Mouse (Mus musculus): ENCODE measurements at regions not wholly inside any gene's neighbourhood (a gene's known extent, or its start where the extent isn't known, plus 50 kb on each side); places are given as distances from the start of the nearest gene placed in this dataset.

GRCm38 (mm10) chr14:24875934-24876333 lies 389.0 kb downstream of the Rps24 start:
- WGBS, result 60% methylated on average over 6 of the region's 6 CpGs
- no peak for TF ChIP-seq CTCF (IDR thresholded peaks at IDR 0.05; ENCODE audit: extremely low read depth, insufficient read length, insufficient replicate concordance, low read depth, low read length)
- TF ChIP-seq POLR2A (IDR thresholded peaks at IDR 0.05; ENCODE audit: low read depth, low read length), result no peak
- H3K27ac ChIP-seq (ENCODE audit: insufficient read depth, low read depth, low read length), result no peak overlapping the region
- H3K36me3 ChIP-seq (ENCODE audit: control insufficient read depth, insufficient read depth, low read length), result no peaks in the 10 kb centered on the region
- no peaks in the 10 kb centered on the region for H3K4me1 ChIP-seq (ENCODE audit: control insufficient read depth, insufficient read depth, insufficient read length, low read length)
- H3K27me3 ChIP-seq (ENCODE audit: control insufficient read depth, insufficient read depth, low read length), result no peaks in the 10 kb centered on the region
- H3K4me3 ChIP-seq (ENCODE audit: low read depth, low read length), result no peak overlapping the region

DNA sequence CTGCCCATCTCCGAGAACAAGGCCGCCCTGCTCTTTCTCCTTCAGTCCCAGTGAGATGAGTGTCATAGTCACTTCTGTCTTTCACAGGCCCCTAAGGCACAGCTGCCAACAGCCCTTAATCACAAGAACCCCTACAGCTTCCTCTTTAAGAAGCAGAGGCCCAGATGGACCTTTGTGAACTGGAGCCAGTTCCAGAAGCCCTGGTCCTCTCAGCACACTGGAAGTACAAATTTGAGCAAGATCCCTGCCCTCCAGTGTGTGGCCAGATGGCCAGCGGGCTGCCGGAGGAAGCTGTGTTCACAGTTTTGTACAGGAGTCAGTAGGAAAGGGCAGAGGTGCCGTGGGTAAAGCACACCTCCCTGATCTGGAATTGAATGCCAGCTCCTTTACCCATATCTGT lies 389.6 kb downstream of the Rps24 start:
- H3K36me3 ChIP-seq (ENCODE audit: control insufficient read depth, insufficient read depth, low read length), result no peaks in the 10 kb centered on the region
- no peaks in the 10 kb centered on the region for H3K27me3 ChIP-seq (ENCODE audit: control insufficient read depth, insufficient read depth, low read length)
- no peaks in the 10 kb centered on the region for H3K4me1 ChIP-seq (ENCODE audit: control insufficient read depth, insufficient read depth, insufficient read length, low read length)
- H3K4me3 ChIP-seq (ENCODE audit: low read depth, low read length), result no peak overlapping the region
- no peak overlapping the region for H3K27ac ChIP-seq (ENCODE audit: insufficient read depth, low read depth, low read length)
- no peak for TF ChIP-seq POLR2A (IDR thresholded peaks at IDR 0.05; ENCODE audit: low read depth, low read length)
- no peak for TF ChIP-seq CTCF (IDR thresholded peaks at IDR 0.05; ENCODE audit: extremely low read depth, insufficient read length, insufficient replicate concordance, low read depth, low read length)
- 95% methylated on average over 5 of the region's 5 CpGs for WGBS

DNA sequence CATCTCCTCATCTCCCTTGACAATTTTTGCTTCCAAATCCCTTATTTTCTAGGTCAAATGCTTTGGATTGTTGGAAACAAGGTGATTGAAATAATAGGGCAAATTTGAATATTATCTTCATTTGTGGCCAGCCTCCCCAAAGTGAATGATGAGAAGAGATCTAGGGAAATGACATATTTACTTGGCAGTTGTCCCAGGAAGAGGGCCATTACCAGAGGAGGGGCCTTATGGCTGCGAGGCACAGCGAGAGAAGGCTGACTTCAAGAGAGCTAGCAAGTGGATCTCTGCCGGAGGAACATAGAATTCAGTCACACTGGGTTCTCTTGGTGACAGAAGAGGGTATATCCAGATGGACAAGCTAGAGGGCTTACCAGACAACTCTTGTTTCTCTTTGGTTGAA lies 390.9 kb downstream of the Rps24 start:
- no peak for TF ChIP-seq CTCF (IDR thresholded peaks at IDR 0.05; ENCODE audit: extremely low read depth, insufficient read length, insufficient replicate concordance, low read depth, low read length)
- no peak for TF ChIP-seq POLR2A (IDR thresholded peaks at IDR 0.05; ENCODE audit: low read depth, low read length)
- WGBS, result 34% methylated on average over 3 of the region's 3 CpGs
- Histone ChIP-seq H3K27me3 (ENCODE audit: control insufficient read depth, insufficient read depth, low read length) (no peaks in the 10 kb centered on the region), H3K27ac (ENCODE audit: insufficient read depth, low read depth, low read length) (no peak overlapping the region), H3K36me3 (ENCODE audit: control insufficient read depth, insufficient read depth, low read length) (no peaks in the 10 kb centered on the region), H3K4me3 (ENCODE audit: low read depth, low read length) (no peak overlapping the region), H3K4me1 (ENCODE audit: control insufficient read depth, insufficient read depth, insufficient read length, low read length) (no peaks in the 10 kb centered on the region)

- Histone ChIP-seq H3K27ac (ENCODE audit: insufficient read depth, low read depth, low read length) (no peak overlapping the region), H3K27me3 (ENCODE audit: control insufficient read depth, insufficient read depth, low read length) (no peaks in the 10 kb centered on the region), H3K36me3 (ENCODE audit: control insufficient read depth, insufficient read depth, low read length) (no peaks in the 10 kb centered on the region), H3K4me1 (ENCODE audit: control insufficient read depth, insufficient read depth, insufficient read length, low read length) (no peaks in the 10 kb centered on the region), H3K4me3 (ENCODE audit: low read depth, low read length) (no peak overlapping the region)
- 73% methylated on average over 1 of the region's 1 CpGs for WGBS
- TF ChIP-seq POLR2A (IDR thresholded peaks at IDR 0.05; ENCODE audit: low read depth, low read length), result no peak
- no peak for TF ChIP-seq CTCF (IDR thresholded peaks at IDR 0.05; ENCODE audit: extremely low read depth, insufficient read length, insufficient replicate concordance, low read depth, low read length)
Observed at GRCm38 (mm10) chr14:24886164-24886563, 399.2 kb downstream of the Rps24 start.

- Histone ChIP-seq H3K36me3 (ENCODE audit: control insufficient read depth, insufficient read depth, low read length) (no peaks in the 10 kb centered on the region), H3K4me3 (ENCODE audit: low read depth, low read length) (no peak overlapping the region), H3K27me3 (ENCODE audit: control insufficient read depth, insufficient read depth, low read length) (no peaks in the 10 kb centered on the region), H3K27ac (ENCODE audit: insufficient read depth, low read depth, low read length) (no peak overlapping the region), H3K4me1 (ENCODE audit: control insufficient read depth, insufficient read depth, insufficient read length, low read length) (no peaks in the 10 kb centered on the region)
- TF ChIP-seq CTCF (IDR thresholded peaks at IDR 0.05; ENCODE audit: extremely low read depth, insufficient read length, insufficient replicate concordance, low read depth, low read length), result no peak
- no peak for TF ChIP-seq POLR2A (IDR thresholded peaks at IDR 0.05; ENCODE audit: low read depth, low read length)
- WGBS, result 70% methylated on average over 8 of the region's 8 CpGs
Observed at GRCm38 (mm10) chr14:24886896-24887421, 400.0 kb downstream of the Rps24 start.

DNA sequence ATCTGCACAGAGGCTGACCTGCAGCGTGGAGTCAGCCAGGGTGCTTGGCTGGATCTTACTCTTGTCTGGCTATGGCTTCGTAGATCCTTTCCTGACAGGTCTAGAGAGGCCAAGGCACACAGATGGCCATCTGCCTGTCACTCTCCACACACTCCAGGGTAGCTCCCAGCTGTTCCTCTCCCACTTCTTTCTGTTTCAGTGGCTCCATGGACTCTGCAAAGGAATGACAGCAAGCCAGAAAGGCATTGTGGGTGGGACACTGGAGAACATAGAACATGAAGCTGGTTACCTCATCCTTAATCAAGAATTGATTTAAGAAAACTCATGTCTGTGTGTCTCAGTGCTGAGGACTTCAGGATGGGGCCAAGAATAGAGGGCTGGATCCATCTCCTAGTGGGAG lies 403.9 kb downstream of the Rps24 start:
- Histone ChIP-seq H3K36me3 (ENCODE audit: control insufficient read depth, insufficient read depth, low read length) (no peaks in the 10 kb centered on the region), H3K4me3 (ENCODE audit: low read depth, low read length) (no peak overlapping the region), H3K27me3 (ENCODE audit: control insufficient read depth, insufficient read depth, low read length) (no peaks in the 10 kb centered on the region), H3K27ac (ENCODE audit: insufficient read depth, low read depth, low read length) (no peak overlapping the region), H3K4me1 (ENCODE audit: control insufficient read depth, insufficient read depth, insufficient read length, low read length) (no peaks in the 10 kb centered on the region)
- WGBS, result 87% methylated on average over 2 of the region's 2 CpGs
- no peak for TF ChIP-seq POLR2A (IDR thresholded peaks at IDR 0.05; ENCODE audit: low read depth, low read length)
- TF ChIP-seq CTCF (IDR thresholded peaks at IDR 0.05; ENCODE audit: extremely low read depth, insufficient read length, insufficient replicate concordance, low read depth, low read length), result no peak

DNA sequence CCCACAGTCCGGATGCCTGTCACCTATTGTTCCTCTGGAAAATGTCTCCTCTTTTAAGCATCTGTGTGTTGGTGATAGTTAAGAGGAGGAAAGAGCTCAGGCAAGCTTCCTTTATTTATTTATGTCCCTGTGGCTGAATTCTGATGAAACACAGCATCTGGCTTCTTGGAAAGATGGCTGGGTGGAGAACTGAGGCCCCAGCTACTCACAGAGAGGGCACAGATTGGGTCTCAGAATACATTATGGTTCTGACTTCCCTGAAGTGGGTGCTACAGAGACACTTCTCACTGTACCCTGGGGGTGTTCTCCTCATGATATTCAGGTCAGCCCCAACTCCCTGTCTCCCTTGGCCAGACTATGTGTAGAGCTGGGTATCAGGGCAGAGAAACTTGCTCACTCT lies 408.3 kb downstream of the Rps24 start:
- H3K4me3 ChIP-seq (ENCODE audit: low read depth, low read length), result no peak overlapping the region
- TF ChIP-seq POLR2A (IDR thresholded peaks at IDR 0.05; ENCODE audit: low read depth, low read length), result no peak
- H3K36me3 ChIP-seq (ENCODE audit: control insufficient read depth, insufficient read depth, low read length), result no peaks in the 10 kb centered on the region
- 79% methylated on average over 1 of the region's 1 CpGs for WGBS
- H3K27me3 ChIP-seq (ENCODE audit: control insufficient read depth, insufficient read depth, low read length), result no peaks in the 10 kb centered on the region
- no peak overlapping the region for H3K27ac ChIP-seq (ENCODE audit: insufficient read depth, low read depth, low read length)
- H3K4me1 ChIP-seq (ENCODE audit: control insufficient read depth, insufficient read depth, insufficient read length, low read length), result no peaks in the 10 kb centered on the region

GRCm38 (mm10) chr14:24896681-24897080 lies 409.8 kb downstream of the Rps24 start:
- H3K4me3 ChIP-seq (ENCODE audit: low read depth, low read length), result no peak overlapping the region
- no peak overlapping the region for H3K27ac ChIP-seq (ENCODE audit: insufficient read depth, low read depth, low read length)
- H3K36me3 ChIP-seq (ENCODE audit: control insufficient read depth, insufficient read depth, low read length), result no peaks in the 10 kb centered on the region
- no peaks in the 10 kb centered on the region for H3K4me1 ChIP-seq (ENCODE audit: control insufficient read depth, insufficient read depth, insufficient read length, low read length)
- TF ChIP-seq POLR2A (IDR thresholded peaks at IDR 0.05; ENCODE audit: low read depth, low read length) (no peak), CTCF (IDR thresholded peaks at IDR 0.05; ENCODE audit: extremely low read depth, insufficient read length, insufficient replicate concordance, low read depth, low read length) (no peak)
- WGBS, result 90% methylated on average over 5 of the region's 5 CpGs
- no peaks in the 10 kb centered on the region for H3K27me3 ChIP-seq (ENCODE audit: control insufficient read depth, insufficient read depth, low read length)

All from small intestine, adult 2 months (tissue).